Mouse (Mus musculus): ENCODE data around the gene Foxf1. TPM values are rescaled to one million over a fixed set of nuclear protein-coding genes. Genes with fewer than 3 reads are reported as not detected.

The Foxf1 gene
- polyA plus RNA-seq, 1 experiment from 2014 or later: 2.7 TPM

GRCm38 (mm10) chr8:121083936-121084209 lies 313 bp upstream of the Foxf1 start:
- Histone ChIP-seq H3K4me3 (ENCODE audit: low read depth, low read length) (peak overlapping the region; percentile 49), H3K4me2 (ENCODE audit: low read depth, low read length) (peak overlapping the region; percentile 78), H3K27ac (ENCODE audit: low read depth) (peak overlapping the region; percentile 34; the same call in 1 of the 2 replicates), H3K9me3 (ENCODE audit: low read length) (no peaks in the 10 kb centered on the region), H3K36me3 (replicated peaks; ENCODE audit: insufficient read depth, low read length) (no peaks in the 10 kb centered on the region), H3K9ac (replicated peaks) (no peak overlapping the region), H3K27me3 (ENCODE audit: insufficient read depth, low read length) (peaks cover 99% of the 10 kb centered on the region), H3K4me1 (ENCODE audit: insufficient read depth) (no peaks in the 10 kb centered on the region)
- no peak for DNase-seq
- no peak for TF ChIP-seq CTCF (IDR thresholded peaks at IDR 0.05; ENCODE audit: low read depth)
- no peak for TF ChIP-seq EP300 (IDR thresholded peaks at IDR 0.05; ENCODE audit: low read depth)
- peak; percentile 8; the same call in 1 of the 2 replicates for ATAC-seq
- WGBS (ENCODE audit: insufficient replicate concordance): 0% methylated on average over 10 of the region's 27 CpGs

- Histone ChIP-seq H3K36me3 (replicated peaks; ENCODE audit: insufficient read depth, low read length) (no peaks in the 10 kb centered on the region), H3K4me2 (ENCODE audit: low read depth, low read length) (peak overlapping the region; percentile 18; the same call in 1 of the 2 replicates), H3K27me3 (ENCODE audit: insufficient read depth, low read length) (peaks cover 99% of the 10 kb centered on the region), H3K27ac (ENCODE audit: low read depth) (no peak overlapping the region), H3K4me3 (ENCODE audit: low read depth, low read length) (peak overlapping the region; percentile 49), H3K4me1 (ENCODE audit: insufficient read depth) (no peaks in the 10 kb centered on the region), H3K9me3 (ENCODE audit: low read length) (no peaks in the 10 kb centered on the region), H3K9ac (replicated peaks) (peak overlapping the region; percentile 4)
- DNase-seq (no peak), ATAC-seq (no peak)
- WGBS (ENCODE audit: insufficient replicate concordance): 7% methylated on average over 30 of the region's 30 CpGs
- TF ChIP-seq EP300 (IDR thresholded peaks at IDR 0.05; ENCODE audit: low read depth) (no peak), CTCF (IDR thresholded peaks at IDR 0.05; ENCODE audit: low read depth) (no peak)
Observed at GRCm38 (mm10) chr8:121085011-121085410, 825 bp downstream of the Foxf1 start.

GRCm38 (mm10) chr8:121085561-121085960 lies 1.4 kb downstream of the Foxf1 start:
- TF ChIP-seq CTCF (IDR thresholded peaks at IDR 0.05; ENCODE audit: low read depth): no peak
- no peak for TF ChIP-seq EP300 (IDR thresholded peaks at IDR 0.05; ENCODE audit: low read depth)
- peaks cover 99% of the 10 kb centered on the region for H3K27me3 ChIP-seq (ENCODE audit: insufficient read depth, low read length)
- no peak for DNase-seq
- 73% methylated on average over 3 of the region's 3 CpGs for WGBS (ENCODE audit: insufficient replicate concordance)
- H3K36me3 ChIP-seq (replicated peaks; ENCODE audit: insufficient read depth, low read length): no peaks in the 10 kb centered on the region
- no peak for ATAC-seq
- H3K4me3 ChIP-seq (ENCODE audit: low read depth, low read length): peak overlapping the region; percentile 49
- no peaks in the 10 kb centered on the region for H3K9me3 ChIP-seq (ENCODE audit: low read length)
- H3K4me1 ChIP-seq (ENCODE audit: insufficient read depth): no peaks in the 10 kb centered on the region
- H3K27ac ChIP-seq (ENCODE audit: low read depth): no peak overlapping the region
- H3K4me2 ChIP-seq (ENCODE audit: low read depth, low read length): peak overlapping the region; percentile 18; the same call in 1 of the 2 replicates
- no peak overlapping the region for H3K9ac ChIP-seq (replicated peaks)

GRCm38 (mm10) chr8:121086004-121086900 lies 2.1 kb downstream of the Foxf1 start:
- Histone ChIP-seq H3K27me3 (ENCODE audit: insufficient read depth, low read length) (peaks cover 99% of the 10 kb centered on the region), H3K4me3 (ENCODE audit: low read depth, low read length) (peak overlapping the region; percentile 49), H3K4me2 (ENCODE audit: low read depth, low read length) (peak overlapping the region; percentile 18), H3K9ac (replicated peaks) (peak overlapping the region; percentile 26; the same call in 1 of the 2 replicates), H3K27ac (ENCODE audit: low read depth) (no peak overlapping the region), H3K4me1 (ENCODE audit: insufficient read depth) (no peaks in the 10 kb centered on the region), H3K36me3 (replicated peaks; ENCODE audit: insufficient read depth, low read length) (no peaks in the 10 kb centered on the region), H3K9me3 (ENCODE audit: low read length) (no peaks in the 10 kb centered on the region)
- TF ChIP-seq CTCF (IDR thresholded peaks at IDR 0.05; ENCODE audit: low read depth) (no peak), EP300 (IDR thresholded peaks at IDR 0.05; ENCODE audit: low read depth) (no peak)
- 33% methylated on average over 19 of the region's 19 CpGs for WGBS (ENCODE audit: insufficient replicate concordance)
- no peak for DNase-seq
- ATAC-seq: no peak

GRCm38 (mm10) chr8:121088281-121088680 lies 4.1 kb downstream of the Foxf1 start:
- Histone ChIP-seq H3K4me1 (ENCODE audit: insufficient read depth) (no peaks in the 10 kb centered on the region), H3K9ac (replicated peaks) (no peak overlapping the region), H3K27me3 (ENCODE audit: insufficient read depth, low read length) (peaks cover 95% of the 10 kb centered on the region), H3K4me2 (ENCODE audit: low read depth, low read length) (peak overlapping the region; percentile 16; the same call in 1 of the 2 replicates), H3K4me3 (ENCODE audit: low read depth, low read length) (no peak overlapping the region), H3K27ac (ENCODE audit: low read depth) (no peak overlapping the region), H3K36me3 (replicated peaks; ENCODE audit: insufficient read depth, low read length) (no peaks in the 10 kb centered on the region), H3K9me3 (ENCODE audit: low read length) (no peaks in the 10 kb centered on the region)
- DNase-seq (no peak), ATAC-seq (no peak)
- TF ChIP-seq CTCF (IDR thresholded peaks at IDR 0.05; ENCODE audit: low read depth) (no peak), EP300 (IDR thresholded peaks at IDR 0.05; ENCODE audit: low read depth) (no peak)
- WGBS (ENCODE audit: insufficient replicate concordance): 20% methylated on average over 8 of the region's 8 CpGs

GRCm38 (mm10) chr8:121088871-121089630 lies 4.9 kb downstream of the Foxf1 start:
- H3K4me3 ChIP-seq (ENCODE audit: low read depth, low read length): no peak overlapping the region
- H3K9me3 ChIP-seq (ENCODE audit: low read length): no peaks in the 10 kb centered on the region
- no peak overlapping the region for H3K9ac ChIP-seq (replicated peaks)
- H3K4me1 ChIP-seq (ENCODE audit: insufficient read depth): no peaks in the 10 kb centered on the region
- TF ChIP-seq EP300 (IDR thresholded peaks at IDR 0.05; ENCODE audit: low read depth) (no peak), CTCF (IDR thresholded peaks at IDR 0.05; ENCODE audit: low read depth) (no peak)
- H3K36me3 ChIP-seq (replicated peaks; ENCODE audit: insufficient read depth, low read length): no peaks in the 10 kb centered on the region
- WGBS (ENCODE audit: insufficient replicate concordance): 9% methylated on average over 40 of the region's 40 CpGs
- peaks cover 93% of the 10 kb centered on the region for H3K27me3 ChIP-seq (ENCODE audit: insufficient read depth, low read length)
- peak overlapping the region; percentile 16 for H3K4me2 ChIP-seq (ENCODE audit: low read depth, low read length)
- no peak for ATAC-seq
- no peak for DNase-seq
- peak overlapping the region; percentile 11; the same call in 1 of the 2 replicates for H3K27ac ChIP-seq (ENCODE audit: low read depth)

Measured in liver, postnatal 0 days (tissue).